Mouse (Mus musculus): ENCODE data around the gene Rassf6.
"Not testable (repeated sequence)": the region's sequence is repeated elsewhere in the genome, so short reads cannot be mapped to it uniquely, and the experiment has no call there.

Gene Rassf6

GRCm38 (mm10) chr5:90623209-90623608, 17.2 kb downstream of the Rassf6 start:
- no peak for DNase-seq

- no peak for DNase-seq
These were observed 18.7 kb downstream of the Rassf6 start for GRCm38 (mm10) chr5:90621726-90622125.

DNA sequence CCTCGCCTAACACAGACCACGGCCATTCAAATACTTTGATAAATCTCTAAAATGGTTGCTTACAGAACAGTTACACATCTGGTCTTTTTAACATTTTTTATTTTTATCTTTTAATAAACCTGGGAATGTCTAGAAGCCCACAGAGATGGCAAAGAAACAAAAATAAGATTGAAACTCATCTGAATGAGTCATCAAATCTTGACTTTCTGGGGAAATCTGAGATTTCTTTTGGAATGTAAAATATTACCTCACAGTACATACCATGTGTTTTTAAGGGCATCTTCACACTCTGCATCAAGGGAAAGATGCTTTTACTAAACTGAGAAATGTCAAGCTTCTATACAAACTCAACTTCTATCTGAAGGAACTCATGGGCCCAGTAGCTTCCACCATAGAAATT, 19.1 kb downstream of the Rassf6 start:
- no peak for DNase-seq

- no peak for DNase-seq
These were observed 22.6 kb downstream of the Rassf6 start for GRCm38 (mm10) chr5:90617859-90618258.

GRCm38 (mm10) chr5:90612751-90613150, 27.7 kb downstream of the Rassf6 start:
- not testable (repeated sequence) for DNase-seq

DNA sequence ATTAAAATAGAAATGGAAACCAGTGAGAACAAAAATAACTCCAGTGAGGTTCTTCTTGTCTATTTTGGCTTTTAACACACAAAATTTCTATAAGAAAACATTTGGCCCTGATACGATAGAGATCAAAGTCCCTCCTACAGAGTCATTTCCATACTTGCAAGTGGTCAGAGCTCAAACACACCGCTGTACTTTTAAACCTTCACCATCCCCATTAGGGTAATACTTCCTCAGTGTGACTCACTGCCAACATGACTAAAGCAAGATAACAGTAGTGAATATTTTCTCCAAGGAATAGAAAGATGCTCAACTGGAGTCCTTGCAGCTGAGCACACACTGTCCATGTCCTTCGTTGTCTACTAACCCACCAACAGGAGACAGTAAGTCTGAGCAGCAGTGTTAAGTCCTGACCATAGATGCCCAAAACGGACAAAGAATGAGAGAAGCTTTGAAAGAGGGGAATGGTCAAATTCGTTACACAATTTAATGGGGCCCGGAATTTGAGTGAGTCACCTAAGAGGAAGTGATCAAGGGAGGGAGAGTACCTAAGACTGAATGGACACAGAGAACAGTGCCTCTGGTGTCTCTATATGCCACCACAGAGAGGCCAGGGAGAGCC, 28.4 kb downstream of the Rassf6 start:
- no peak for DNase-seq

DNA sequence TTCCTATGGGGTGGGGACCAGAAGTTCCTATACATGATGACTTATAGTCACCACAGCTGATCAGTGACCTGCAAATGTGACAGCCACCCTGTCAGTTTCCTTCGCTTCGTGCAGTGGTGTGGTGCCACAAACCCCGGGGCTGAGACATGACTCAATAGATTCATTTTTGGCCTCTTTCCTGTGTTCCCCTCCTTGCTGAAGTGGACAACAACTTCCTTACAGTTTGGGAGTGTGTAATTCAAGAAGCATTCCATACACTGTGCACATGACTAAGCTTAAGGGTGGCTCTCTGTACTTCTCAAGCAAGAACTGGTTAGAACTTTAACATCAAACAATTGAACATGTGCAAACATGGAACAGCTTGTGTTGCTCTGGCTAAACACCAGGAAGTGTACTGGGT, 29.1 kb downstream of the Rassf6 start:
- no peak for DNase-seq

DNA sequence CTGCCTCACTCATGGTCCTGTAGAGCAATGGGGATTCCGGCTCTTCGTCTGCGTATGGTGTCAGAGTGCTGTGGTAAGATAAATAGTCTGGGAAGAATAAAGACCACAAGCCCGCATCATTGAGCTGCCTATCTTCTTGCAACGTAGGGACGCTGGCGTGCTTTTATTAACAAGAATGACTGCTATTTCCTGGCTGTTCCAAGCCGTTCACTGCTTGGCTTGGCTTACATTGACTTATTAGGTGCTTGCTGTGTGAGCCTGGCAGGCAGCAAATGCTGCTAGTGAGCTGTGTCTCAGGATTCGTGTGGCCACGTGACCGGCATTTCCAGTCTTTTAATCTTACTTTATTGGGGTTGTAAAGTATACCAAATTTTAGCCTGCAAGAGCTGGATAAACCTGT, 31.6 kb downstream of the Rassf6 start:
- DNase-seq, result no peak

- DNase-seq, result no peak
These were observed 37.0 kb downstream of the Rassf6 start for GRCm38 (mm10) chr5:90603407-90603923.

GRCm38 (mm10) chr5:90601469-90601868, 39.0 kb downstream of the Rassf6 start:
- peak; percentile 20 for DNase-seq

DNA sequence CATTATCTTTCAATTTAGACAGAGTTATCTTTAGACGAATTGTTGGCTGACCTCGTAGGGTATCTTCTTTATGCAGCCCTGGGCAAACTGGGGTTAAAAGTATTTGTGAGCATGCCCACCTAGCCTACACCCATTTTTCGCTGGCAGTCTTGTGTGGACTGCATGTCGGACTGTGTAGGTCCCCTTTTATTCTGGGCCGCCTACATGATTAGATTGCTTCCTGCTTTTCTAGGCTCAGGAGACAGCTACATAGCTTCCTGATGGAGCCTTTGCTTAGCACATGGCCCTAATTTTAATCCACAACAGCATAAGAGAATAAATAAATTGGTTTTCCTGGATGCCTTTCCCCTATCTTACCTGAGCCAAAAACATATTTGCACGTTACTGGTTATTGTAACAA, 44.3 kb downstream of the Rassf6 start:
- DNase-seq, result no peak

DNA sequence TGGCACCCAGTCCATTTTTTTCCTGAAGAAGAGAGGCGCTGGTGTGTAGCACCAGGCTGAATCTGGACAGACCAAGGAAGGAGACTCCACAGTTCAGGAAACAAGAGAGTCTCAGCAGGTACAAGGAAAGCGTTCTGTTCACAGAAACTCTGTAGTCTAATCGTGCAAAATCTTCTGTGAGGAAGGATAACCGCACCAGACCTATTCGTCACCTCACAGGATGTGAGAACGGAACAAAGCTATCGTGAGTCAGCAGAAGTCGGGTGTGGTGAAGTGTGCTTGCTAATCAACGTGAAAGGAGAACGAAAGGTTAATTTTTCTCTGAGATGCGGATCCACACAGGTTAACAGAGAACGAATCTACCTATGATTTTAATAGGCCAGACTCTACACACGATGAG, 45.5 kb downstream of the Rassf6 start:
- no peak for DNase-seq

DNA sequence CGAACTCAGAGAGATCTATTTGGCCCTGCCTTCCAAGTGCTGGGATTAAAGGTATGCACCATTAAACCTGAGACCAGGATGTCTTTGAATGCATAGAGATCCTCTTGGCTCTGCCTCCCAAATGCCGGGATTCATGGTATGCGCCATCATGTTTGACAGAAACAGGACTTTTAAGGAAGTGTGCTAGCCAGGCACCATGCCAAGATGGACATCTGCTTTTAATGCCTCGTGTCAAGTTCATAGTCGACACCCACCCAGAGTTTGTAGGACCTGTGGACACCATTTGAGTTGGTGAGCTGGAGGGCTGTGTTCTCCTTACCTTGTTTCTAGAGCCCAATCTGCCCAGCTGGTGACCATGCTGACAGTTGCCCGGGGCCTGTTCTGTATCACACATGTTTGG, 48.5 kb downstream of the Rassf6 start:
- DNase-seq, result no peak

DNA sequence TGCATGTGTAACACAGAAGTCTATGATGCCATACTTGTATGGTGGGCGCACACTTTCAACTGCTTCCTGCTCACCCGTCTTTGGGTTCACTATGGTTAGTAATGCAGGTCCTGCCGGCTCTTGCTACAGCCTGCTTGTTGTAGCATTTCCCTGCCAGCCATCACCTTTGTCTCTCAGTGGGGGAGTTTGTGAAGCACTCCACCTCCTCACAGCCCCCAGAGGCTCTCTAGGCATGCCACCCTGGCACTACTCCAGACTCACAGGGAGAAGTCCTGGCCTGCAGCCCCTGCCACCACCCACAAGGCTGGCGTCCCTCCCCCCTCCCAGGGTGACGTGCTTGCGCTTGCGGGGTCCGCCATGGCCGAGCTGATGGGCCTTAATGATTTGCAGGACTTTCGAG, 49.8 kb downstream of the Rassf6 start:
- DNase-seq, result no peak

GRCm38 (mm10) chr5:90588708-90589595, 51.5 kb downstream of the Rassf6 start:
- peak; percentile 61 for DNase-seq

DNA sequence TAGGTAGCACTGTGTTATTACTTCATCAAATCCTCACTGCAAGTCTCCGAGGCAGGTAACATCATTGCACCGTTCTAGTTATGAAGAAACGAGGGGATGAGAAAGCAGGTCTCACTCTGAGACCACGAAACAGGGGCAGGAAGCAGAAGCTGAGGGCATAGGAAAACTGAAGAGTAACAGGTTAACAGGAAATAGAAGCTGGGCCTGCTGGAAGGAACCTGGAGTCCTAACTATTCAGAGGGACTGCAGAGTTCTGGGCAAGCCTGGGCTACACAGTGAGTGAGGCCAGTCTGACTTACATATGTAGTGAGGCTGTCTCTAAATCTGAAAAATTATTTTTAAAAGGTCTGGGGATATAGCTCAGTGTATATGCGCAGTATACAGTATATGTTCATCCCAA, 52.4 kb downstream of the Rassf6 start:
- DNase-seq, result no peak

- no peak for DNase-seq
These were observed 53.9 kb downstream of the Rassf6 start for GRCm38 (mm10) chr5:90586511-90586910.

DNA sequence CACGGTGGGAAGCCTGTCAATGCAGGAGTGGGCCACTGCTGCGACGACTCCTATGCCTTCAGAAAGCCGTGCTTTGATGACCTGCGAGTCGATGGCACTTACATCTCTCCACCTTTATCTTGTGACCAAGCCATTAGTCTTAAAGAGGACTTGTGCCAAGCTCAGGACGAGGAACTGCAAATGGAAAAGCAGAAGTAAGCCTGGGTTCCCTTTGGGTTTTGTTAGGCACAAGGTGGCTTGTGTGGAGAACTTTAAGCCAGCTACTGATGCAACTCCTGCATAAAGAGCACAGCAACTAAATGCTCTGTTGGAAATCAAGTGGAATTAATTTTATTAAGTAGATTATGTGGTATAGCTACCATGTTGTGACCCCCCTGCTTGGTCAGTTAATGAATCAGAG, 55.7 kb downstream of the Rassf6 start:
- no peak for DNase-seq

DNA sequence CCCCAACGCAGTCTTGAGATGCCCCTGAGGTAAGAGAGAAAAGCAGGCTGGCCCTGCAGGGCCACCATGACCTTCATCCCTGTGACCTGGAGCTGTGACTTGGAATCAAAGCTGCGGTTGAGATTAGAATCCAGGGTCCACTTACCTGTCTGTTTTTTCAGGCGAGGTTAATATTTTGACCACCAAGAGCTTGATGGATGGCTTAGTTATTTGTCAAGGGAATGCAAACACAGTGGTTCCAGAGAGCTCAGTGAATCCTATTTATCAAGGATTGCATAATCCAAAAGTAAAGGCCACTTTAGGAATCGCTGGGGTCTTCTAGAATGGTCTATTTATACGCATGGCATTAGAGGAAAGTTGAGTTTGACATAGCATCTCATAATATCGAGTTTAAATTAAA, 58.3 kb downstream of the Rassf6 start:
- no peak for DNase-seq

DNA sequence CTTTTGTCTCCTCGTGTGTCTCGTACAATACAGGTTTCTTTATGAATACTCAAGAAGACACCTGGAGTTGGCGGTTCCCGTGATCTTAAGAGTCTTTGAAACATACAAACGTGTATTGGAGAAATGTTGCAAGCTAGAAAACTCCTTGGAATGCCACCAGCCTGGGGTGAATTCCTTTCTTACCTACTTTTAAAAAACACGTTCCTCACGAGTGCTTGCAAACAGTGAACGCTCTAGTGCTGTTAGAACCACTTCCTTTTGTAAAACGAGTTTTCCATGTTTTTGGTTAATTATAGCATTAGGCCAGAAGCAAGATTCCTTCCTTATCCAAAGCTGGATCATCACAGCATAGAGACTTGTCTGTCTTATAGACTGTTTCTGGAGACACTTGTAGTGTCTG, 60.9 kb downstream of the Rassf6 start:
- DNase-seq, result no peak

DNA sequence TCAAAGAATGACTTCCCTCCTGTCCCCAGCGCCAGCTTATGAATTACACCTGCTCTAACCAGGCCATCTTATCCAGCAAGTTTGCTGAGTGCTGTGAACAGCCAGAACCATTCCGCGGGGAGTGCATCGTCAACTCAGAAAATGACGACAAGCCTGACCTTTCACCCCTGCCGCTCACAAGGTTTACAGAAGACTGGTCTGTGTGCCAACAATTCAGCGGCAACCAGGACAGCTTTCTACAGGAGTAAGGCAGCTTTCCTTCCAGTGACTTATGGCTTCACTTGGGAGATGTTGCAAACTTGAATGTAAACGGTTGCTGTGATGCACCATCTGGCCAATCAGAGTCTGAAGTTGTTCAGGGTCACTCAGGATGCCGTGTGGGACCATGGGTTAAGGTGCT, 62.7 kb downstream of the Rassf6 start:
- DNase-seq, result no peak

GRCm38 (mm10) chr5:90571216-90571615, 69.2 kb downstream of the Rassf6 start:
- DNase-seq, result no peak

DNA sequence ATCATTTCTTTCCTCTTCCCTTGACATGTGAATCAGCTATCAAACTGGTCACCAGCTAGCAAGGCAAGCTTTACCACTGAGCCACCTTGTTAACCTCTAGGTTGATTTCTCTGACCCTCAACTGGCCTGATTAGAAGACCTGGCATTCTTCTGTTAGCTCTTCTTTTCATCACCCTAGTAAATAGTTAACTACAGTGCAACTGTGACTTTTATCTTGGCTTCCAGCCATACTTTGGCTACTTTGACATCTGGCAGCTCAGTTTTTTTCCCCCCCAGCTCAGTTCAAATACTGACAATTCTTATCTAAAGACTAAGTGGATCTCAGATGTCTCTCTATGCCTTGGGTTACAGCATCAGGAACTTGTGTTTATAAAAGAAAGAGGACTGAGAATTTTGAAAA, 72.1 kb downstream of the Rassf6 start:
- no peak for DNase-seq

GRCm38 (mm10) chr5:90567788-90568187, 72.7 kb downstream of the Rassf6 start:
- no peak for DNase-seq

Data from cerebellum, adult 8-10 months (tissue).